Mouse (Mus musculus) kidney, adult 2 months (tissue): ENCODE data around the gene Hepacam2. TPM values are rescaled to one million over a fixed set of nuclear protein-coding genes. Genes with fewer than 3 reads are reported as not detected.
"Not testable (repeated sequence)": the region's sequence is repeated elsewhere in the genome, so short reads cannot be mapped to it uniquely, and the experiment has no call there.

Experiments
- DNase-seq: peaks from one replicate; pipeline ENCODE4 v3.0.0; 2021
- H3K27ac ChIP-seq: fragments of 200-500 bp; 2 replicates; pipeline ENCODE4 v1.5.1; 2012; ENCODE audit warnings: low read depth, low read length, control low read depth, inconsistent platforms; ENCODE audit not compliant: insufficient read depth
- H3K27me3 ChIP-seq: fragments of 200-500 bp; replicated peaks from 2 replicates; pipeline ENCODE4 v1.6.1; 2012; ENCODE audit warnings: mild to moderate bottlenecking, moderate library complexity, low read length, inconsistent platforms; ENCODE audit not compliant: control insufficient read depth, insufficient read depth
- H3K36me3 ChIP-seq: fragments of 200-500 bp; 2 replicates; pipeline ENCODE4 v1.6.1; 2012; ENCODE audit warnings: mild to moderate bottlenecking, moderate library complexity, low read length, inconsistent platforms; ENCODE audit not compliant: control insufficient read depth, insufficient read depth
- H3K4me1 ChIP-seq: fragments of 200-500 bp; 2 replicates; pipeline ENCODE4 v1.6.1; 2011; ENCODE audit warnings: low read length; ENCODE audit not compliant: control insufficient read depth, insufficient read depth
- H3K4me3 ChIP-seq: fragments of 200-500 bp; 2 replicates; pipeline ENCODE4 v1.5.1; 2011; ENCODE audit warnings: mild to moderate bottlenecking, low read depth, low read length, control low read depth; ENCODE audit not compliant: insufficient read depth
- CTCF ChIP-seq: fragments of 200-500 bp; conservative IDR thresholded peaks from 2 replicates; pipeline ENCODE4 v1.5.1; 2011; ENCODE audit warnings: low read depth, mild to moderate bottlenecking, control low read depth, low read length, moderate library complexity, mixed read lengths; ENCODE audit not compliant: insufficient read depth, insufficient read length
- POLR2A ChIP-seq: fragments of 200-500 bp; IDR thresholded peaks from one replicate; pipeline ENCODE4 v1.6.1; 2011; ENCODE audit warnings: low read depth, low read length, control low read depth
- WGBS: fragments of 180-500 bp; shearing (Covaris S2); methylation state at CpG from one replicate; pipeline ENCODE4 v1.1.7; 2018; 5-methylcytosine and 5-hydroxymethylcytosine counted together
- polyA plus RNA-seq: library from polyadenylated mRNA; depleted of rRNA; stranded (reverse); fragments of >200 nt; gene quantifications from 2 replicates; pipeline ENCODE4 v1.2.3, GENCODE M21; 2012

Hepacam2 gene
- polyA plus RNA-seq, 1 experiment = 19.5 TPM

GRCm38 (mm10) chr6:3512611-3513010 is 14.5 kb upstream of the Hepacam2 start:
- Histone ChIP-seq H3K4me3 (no peak overlapping the region), H3K27me3 (no peaks in the 10 kb centered on the region), H3K4me1 (no peaks in the 10 kb centered on the region), H3K36me3 (no peaks in the 10 kb centered on the region), H3K27ac (no peak overlapping the region)
- no peak for DNase-seq
- WGBS = 55% methylated on average over 3 of the region's 3 CpGs
- TF ChIP-seq POLR2A = no peak
- TF ChIP-seq CTCF = no peak

GRCm38 (mm10) chr6:3511612-3512011 is 13.5 kb upstream of the Hepacam2 start:
- no peak overlapping the region for H3K4me3 ChIP-seq
- H3K27me3 ChIP-seq = no peaks in the 10 kb centered on the region
- WGBS = 74% methylated on average over 11 of the region's 11 CpGs
- no peak for DNase-seq
- TF ChIP-seq CTCF (no peak), POLR2A (no peak)
- H3K27ac ChIP-seq = no peak overlapping the region
- H3K4me1 ChIP-seq = no peaks in the 10 kb centered on the region
- no peaks in the 10 kb centered on the region for H3K36me3 ChIP-seq

- H3K4me1 ChIP-seq = no peaks in the 10 kb centered on the region
- no peak overlapping the region for H3K27ac ChIP-seq
- H3K36me3 ChIP-seq = no peaks in the 10 kb centered on the region
- H3K27me3 ChIP-seq = no peaks in the 10 kb centered on the region
- WGBS = 92% methylated on average over 10 of the region's 10 CpGs
- no peak overlapping the region for H3K4me3 ChIP-seq
- no peak for DNase-seq
- TF ChIP-seq CTCF = no peak
- no peak for TF ChIP-seq POLR2A
Measured at GRCm38 (mm10) chr6:3511116-3511515, 13.0 kb upstream of the Hepacam2 start.

GRCm38 (mm10) chr6:3509782-3510181 is 11.7 kb upstream of the Hepacam2 start:
- Histone ChIP-seq H3K27ac (no peak overlapping the region), H3K4me3 (no peak overlapping the region), H3K36me3 (no peaks in the 10 kb centered on the region), H3K27me3 (no peaks in the 10 kb centered on the region), H3K4me1 (no peaks in the 10 kb centered on the region)
- 12% methylated on average over 2 of the region's 2 CpGs for WGBS
- TF ChIP-seq POLR2A (no peak), CTCF (peak; percentile 21; the same call in 1 of the 2 replicates)
- DNase-seq = peak; percentile 52

GRCm38 (mm10) chr6:3508151-3508550 is 10.1 kb upstream of the Hepacam2 start:
- not testable (repeated sequence) for DNase-seq, H3K27ac ChIP-seq, H3K36me3 ChIP-seq, H3K4me1 ChIP-seq, H3K4me3 ChIP-seq, H3K27me3 ChIP-seq
- 71% methylated on average over 2 of the region's 2 CpGs for WGBS

- Histone ChIP-seq H3K36me3 (no peaks in the 10 kb centered on the region), H3K4me1 (no peaks in the 10 kb centered on the region), H3K27ac (no peak overlapping the region), H3K27me3 (no peaks in the 10 kb centered on the region), H3K4me3 (no peak overlapping the region)
- WGBS = 83% methylated on average over 4 of the region's 4 CpGs
- no peak for DNase-seq
- no peak for TF ChIP-seq CTCF
- no peak for TF ChIP-seq POLR2A
Measured at GRCm38 (mm10) chr6:3507078-3507477, 9.0 kb upstream of the Hepacam2 start.

GRCm38 (mm10) chr6:3505289-3505688 is 7.2 kb upstream of the Hepacam2 start:
- no peak overlapping the region for H3K4me3 ChIP-seq
- WGBS = 89% methylated on average over 5 of the region's 5 CpGs
- no peaks in the 10 kb centered on the region for H3K4me1 ChIP-seq
- no peaks in the 10 kb centered on the region for H3K27me3 ChIP-seq
- TF ChIP-seq POLR2A (no peak), CTCF (no peak)
- no peaks in the 10 kb centered on the region for H3K36me3 ChIP-seq
- DNase-seq = no peak
- H3K27ac ChIP-seq = no peak overlapping the region

GRCm38 (mm10) chr6:3500286-3500685 is 2.2 kb upstream of the Hepacam2 start:
- no peaks in the 10 kb centered on the region for H3K36me3 ChIP-seq
- TF ChIP-seq CTCF (no peak), POLR2A (no peak)

More at GRCm38 (mm10) chr6:3500286-3500685, 2.2 kb upstream of the Hepacam2 start:
- no peaks in the 10 kb centered on the region for H3K4me1 ChIP-seq
- H3K27me3 ChIP-seq = no peaks in the 10 kb centered on the region
- H3K27ac ChIP-seq = no peak overlapping the region
- H3K4me3 ChIP-seq = no peak overlapping the region
- WGBS = 79% methylated on average over 3 of the region's 3 CpGs
- no peak for DNase-seq
